Mouse (Mus musculus) retina, postnatal 1 day (tissue): ENCODE measurements around the gene Rab35.

ENCODE experiments used
- DNase-seq: peaks from one replicate; pipeline ENCODE4 v3.0.0-alpha.2; 2012

Gene Rab35

DNA sequence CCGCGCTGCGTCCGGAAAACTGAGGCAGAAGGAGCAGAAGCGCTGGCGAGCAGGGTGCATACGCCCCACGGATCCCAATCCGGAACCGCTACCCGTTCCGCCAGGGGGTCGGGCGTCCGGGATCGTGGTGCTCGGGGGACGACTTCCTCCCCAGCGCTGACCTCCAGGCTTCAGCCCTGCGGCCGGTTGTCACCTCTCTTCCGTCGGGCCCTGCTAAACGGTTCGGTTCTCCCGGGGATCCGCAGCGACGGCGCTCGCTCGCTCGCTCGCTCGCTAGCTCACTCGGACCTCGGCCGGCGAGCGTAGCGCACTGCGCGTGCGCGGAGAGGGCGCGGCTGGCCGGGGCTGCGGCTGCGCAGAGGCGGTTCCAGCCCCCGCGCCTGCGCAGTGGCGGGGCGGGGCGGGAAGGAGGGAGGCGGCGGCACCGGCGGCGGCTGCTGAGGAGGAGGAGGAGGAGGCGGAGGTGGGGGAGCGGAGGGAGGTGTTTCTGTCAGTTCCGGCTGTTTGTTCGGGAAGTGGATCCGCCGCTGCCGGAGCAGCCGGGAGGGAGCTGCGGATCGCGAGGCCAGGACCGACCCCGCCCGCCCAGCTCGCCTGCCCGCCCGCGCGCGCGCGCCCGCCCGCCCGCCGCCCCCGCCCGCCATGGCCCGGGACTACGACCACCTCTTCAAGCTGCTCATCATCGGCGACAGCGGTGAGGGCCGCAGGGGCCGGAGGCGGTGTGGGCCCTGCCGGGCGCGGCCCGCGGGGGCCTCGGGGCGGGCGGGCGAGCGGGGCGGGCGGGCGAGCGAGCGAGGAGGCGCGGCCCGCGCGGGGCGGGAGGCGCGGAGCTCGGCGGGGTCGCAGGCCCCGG lies at the start of gene Rab35:
Gene Rab35 (plus strand): TSS at position 404 of the 853 bp plus-strand sequence.
- peak; percentile 94 for DNase-seq

DNA sequence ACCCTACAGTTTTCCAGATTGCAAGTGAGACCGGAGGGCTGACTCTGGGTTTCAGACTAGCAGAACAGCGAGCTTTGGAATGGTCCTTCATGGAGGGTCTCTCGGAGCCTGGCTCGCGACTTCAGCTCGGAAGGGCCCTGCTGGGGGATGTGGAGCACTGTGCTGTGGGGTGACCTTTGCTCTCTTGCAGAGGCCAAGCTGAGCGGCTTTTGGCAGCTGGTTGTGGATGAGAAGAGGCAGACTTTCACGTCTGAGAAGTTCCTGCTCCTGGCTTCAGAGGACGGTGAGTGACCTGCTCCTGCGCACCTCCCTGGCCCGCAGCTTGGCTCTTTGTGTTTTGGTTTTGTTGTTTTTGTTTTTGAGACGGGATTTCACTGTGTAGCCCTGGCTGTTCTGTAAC lies 46.1 kb upstream of the Rab35 start:
- no peak for DNase-seq

DNA sequence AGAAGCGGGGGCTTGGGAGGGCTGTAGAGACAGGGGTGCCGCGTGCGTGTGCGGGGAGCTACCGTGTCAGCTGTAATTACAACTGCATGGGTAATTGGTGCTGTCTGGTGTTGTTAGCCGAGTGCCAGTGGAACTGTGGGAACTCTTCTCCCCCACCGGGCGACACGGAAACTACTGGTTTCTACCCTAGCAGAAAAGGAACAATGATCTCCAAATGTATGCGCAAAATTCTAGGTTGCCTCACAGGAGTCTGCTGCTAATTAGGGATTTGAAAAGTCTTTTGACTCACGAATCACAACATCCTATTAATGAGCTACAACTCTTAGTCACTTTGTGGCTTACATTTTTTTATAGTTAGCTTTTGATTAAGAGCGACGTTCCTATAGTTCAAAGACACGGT lies 45.5 kb upstream of the Rab35 start:
- peak; percentile 36 for DNase-seq

DNA sequence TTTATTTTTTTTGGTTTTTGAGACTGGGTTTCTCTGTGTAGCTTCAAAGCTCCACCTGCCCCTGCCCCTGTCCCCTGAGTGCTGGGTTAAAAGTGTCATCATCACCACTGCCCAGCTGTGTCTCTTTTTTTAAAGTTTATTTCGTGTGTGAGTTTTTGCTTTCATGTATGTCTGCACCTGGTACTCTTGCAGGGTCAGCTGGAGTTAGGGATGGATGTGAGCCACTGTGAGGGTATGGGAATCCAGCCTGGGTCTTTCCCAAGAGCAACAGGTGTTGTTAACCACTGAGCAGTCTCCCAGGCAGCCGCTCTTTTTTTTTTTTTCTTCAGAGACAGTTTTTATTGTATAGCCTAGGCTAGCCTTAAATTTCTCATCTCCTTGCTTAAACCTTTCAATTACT lies 44.9 kb upstream of the Rab35 start:
- no peak for DNase-seq

DNA sequence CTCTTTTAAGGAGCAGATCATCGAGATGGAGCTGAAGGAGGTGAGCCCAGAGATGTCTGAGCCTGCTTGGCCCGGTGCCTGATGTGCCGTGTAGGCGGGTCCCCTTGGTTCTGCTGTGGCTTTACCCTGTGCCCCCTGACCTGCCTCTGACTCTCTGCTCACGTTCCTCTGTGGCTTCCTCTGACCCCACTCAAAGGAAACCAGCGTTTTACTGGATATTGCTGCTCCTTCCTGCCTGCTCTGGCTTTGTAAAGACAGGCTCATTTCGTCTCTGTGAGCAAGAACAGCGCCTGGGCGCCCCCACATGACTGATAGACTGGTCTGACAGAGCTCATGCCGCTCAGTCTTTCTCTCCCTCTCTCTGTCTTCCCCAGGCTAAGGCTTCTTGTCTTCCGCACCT lies 40.7 kb upstream of the Rab35 start:
- no peak for DNase-seq

DNA sequence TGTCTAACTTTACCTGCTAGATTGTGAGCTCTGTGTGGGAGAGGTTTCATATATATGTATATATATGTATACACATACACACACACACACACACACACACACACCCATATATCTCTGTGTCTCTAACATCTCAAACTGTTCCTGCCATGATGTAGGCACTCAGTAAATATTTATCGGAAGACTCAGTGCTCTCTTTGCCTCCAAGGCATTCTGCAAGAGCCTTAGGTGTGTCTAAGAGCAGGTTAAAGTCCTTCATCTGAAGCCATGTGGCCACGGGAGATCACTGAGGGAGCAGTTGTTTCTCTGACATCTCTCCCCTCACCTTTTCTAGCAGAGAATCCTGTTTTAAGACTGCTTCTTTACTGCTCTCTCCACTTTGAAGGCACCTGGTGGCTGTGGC lies 40.2 kb upstream of the Rab35 start:
- DNase-seq = no peak

DNA sequence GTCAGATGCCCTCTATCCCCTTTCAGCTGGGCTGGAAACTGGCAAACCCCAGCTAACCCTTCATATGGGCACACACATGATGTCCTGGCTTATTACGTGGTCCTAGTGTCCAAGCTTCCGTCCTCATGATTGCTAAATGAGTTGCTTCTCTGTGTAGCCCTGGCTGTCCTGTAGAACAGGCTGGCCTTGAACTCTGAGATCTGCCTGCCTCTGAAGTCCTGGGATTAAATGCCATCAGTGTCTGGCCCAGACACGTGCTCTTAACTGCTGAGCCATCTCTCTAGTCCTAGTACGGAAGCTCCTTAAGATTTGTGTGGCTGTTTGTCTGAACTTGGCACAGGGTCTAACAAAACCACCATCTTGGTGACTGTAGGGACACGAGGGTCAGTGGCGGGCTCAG lies 28.1 kb upstream of the Rab35 start:
- DNase-seq = no peak

DNA sequence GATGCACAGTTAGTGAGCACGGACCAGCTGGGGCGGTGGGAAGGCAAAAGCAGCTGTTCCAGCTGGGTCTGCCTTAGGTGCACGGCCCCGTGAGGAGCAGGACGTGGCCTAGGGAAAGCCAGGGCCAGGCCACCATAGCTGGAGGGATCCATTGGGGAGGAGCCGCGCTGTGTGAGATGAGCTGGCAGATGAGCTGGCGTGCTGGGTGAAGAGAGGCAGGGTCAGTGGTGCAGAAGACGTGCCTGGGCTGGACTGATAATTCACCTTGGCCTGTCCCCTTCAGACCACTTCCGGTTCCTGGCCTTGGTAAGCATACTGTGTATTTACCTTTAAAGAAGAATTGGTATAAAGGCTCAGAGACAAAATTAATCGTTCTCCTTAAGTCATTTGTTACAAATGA lies 20.1 kb upstream of the Rab35 start:
- DNase-seq = no peak

DNA sequence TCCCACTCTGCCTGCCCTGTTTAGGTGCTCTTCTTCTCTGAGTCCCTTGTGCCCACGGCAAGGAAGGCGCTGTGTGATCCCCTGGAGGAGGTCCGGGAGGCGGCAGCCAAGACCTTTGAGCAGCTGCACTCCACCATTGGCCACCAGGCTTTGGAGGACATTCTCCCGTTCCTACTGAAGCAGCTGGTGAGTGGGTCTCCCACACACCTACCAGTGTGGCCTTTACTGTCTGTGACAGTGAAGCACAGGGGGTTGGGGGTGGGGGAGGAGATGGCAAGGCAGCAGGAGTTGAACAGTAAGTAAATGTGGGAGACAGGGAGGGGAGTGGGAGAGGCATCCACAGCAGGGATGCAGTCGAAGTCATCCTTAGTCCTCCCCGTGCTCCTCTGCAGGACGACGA lies 18.4 kb upstream of the Rab35 start:
- no peak for DNase-seq

DNA sequence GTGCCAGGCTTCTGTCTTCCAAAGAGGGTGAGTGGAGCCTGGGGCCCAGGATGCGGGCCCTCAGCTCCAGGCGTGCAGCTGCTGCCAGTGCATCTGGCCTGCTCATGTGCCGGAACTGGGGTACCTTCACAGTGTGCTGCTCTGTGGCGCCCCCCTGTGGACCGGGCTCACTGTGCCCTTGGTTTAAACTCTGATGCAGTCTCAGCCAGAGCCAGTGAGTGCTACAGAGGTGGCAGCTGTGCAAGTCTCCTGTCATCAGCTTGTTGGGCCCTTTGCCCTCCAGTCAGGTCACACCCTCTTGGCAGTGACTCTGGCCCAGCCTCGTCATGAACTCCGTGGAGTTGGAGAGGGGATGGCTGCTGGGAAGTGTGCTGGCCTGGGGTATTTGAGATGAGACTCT lies 16.8 kb upstream of the Rab35 start:
- DNase-seq = peak; percentile 39

DNA sequence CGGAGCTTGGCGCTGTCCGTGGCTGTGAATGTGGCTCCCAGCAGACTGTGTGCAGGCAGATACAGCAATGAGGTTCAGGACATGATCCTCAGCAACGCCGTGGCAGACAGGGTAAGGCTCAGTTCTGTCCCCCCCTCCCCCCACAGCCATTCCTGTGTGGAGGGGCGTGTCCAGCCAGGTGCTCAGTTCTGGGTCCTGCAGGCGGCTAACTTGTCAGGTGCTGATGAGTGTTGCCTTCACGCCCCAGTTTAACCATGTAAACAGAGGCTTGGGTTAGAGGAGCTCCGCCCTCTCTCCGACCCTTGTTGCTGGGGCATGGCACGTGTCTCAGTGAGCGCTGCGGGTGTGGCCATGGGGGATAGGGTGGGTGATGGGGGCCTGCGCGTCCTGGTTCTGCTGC lies 12.0 kb upstream of the Rab35 start:
- no peak for DNase-seq

DNA sequence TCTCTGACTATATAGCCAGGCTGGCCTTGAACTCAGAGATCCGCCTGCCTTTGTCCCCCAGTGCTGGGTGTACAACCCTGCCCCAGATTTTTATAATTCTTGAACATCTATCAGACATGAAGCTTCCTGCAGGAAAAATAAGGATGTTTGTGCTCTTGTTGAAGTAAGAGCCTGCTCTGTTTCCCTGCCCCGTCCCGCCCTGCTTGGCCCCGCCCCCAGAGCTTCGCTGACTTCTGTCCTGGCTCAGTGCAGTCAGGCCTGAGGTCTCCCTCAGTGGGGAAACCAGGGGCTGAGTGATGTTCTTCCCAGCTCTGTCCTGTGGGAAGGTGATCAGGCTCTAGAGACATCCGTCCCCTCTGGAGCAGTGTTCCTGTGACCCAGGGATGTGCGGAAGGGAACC lies 9.0 kb upstream of the Rab35 start:
- DNase-seq = no peak

DNA sequence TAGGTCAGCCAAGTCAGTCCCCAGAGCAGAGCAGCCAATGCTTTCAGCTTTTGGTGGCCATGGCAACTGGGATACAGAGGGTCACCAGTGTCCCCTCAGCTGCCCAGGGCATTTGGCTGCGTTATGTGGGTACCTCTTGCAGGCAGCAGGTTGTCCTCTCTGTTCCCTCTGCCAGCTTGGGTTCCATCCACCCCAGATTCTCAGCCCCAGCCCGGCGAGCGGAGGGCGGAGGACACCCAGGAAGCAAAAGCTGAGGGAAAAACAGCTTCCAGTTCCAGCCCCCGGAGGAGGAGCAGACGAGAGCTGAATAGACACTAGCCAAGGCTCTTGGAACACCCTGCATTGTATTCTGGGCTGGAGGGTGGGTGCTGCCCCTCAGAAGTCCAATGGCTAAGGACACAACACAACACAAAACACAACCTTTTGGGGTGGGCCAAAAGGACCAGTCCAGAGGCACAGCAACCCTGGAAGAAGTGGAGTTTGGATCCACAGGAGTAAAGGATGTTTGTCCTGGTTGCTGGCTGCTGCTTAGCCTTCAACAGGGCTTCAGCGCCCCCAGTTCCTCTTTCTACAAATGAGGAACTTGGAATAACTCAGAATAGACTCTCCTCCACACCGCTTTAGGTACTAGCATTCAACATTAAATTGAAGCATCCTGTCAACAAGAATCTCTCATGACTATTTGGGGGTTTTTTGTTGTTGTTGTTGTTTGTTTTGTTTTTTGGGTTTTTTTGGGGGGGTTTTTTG lies 7.8 kb upstream of the Rab35 start:
- no peak for DNase-seq

DNA sequence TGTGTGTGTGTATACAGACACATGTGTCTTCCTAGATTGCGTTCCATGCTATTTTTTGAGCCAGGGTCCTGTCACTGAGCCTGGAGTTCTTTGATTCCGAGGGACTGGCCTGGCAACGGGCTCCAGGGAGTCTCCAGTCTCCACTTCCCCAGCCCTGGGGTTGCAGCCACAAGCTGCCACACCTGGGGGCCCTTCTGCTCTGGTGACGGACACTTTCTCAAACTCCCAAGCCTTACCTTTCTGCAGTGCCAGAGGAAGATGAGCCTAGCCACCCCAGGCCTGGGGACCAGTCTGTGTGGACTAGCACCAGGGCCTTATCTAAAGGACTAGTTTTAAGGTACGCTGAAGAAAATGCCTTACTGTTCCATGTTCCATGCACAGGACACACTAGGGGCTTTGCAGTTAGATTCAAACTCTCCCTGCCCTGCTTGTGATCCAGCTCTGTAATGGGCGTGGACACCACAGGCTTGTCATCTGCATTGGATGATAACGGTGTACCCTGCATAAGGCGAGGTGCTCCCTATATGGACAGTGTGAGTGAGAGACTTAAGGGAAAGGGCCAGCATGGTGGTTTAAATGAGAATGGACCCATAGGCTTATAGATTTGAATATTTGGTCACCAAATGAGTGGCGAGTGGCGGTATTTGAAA lies 5.3 kb upstream of the Rab35 start:
- DNase-seq = no peak

DNA sequence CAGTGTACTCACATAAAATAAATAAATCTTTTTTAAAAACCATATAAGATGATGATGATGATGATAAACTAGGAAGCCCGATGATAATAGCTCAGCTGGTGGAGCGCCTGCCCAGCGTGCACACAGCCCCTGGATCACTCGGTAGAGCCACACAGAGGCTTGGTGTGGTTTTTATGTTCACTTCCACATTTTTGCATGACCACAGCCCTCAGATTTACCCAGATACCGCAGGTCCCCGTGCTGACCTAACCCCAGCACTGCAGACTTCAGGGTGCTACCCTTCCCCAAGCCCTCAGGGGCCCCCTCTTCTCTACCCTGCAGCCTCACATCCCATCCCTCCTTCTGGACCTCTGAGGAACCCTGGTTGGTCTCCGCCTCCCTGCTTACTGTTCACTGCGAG lies 3.6 kb upstream of the Rab35 start:
- DNase-seq = no peak

DNA sequence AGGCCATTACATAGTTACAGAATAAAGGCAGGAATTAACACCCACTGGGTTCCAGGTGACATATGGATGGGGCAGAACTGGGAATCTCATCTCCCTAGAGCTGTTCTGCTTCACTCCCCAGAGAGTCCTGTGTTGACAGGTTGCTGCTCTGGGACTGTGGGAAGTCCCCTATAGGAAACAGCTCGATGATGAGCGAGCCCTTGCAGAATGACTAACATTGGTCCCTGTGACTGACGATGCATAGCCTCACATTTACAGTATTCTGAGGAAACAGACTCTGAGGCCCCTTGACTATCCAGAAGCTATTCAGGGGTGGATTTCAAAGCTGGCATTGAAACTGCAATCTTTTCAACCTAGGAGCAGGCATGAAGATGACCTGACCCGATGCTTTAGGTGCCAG lies 2.0 kb upstream of the Rab35 start:
- no peak for DNase-seq

DNA sequence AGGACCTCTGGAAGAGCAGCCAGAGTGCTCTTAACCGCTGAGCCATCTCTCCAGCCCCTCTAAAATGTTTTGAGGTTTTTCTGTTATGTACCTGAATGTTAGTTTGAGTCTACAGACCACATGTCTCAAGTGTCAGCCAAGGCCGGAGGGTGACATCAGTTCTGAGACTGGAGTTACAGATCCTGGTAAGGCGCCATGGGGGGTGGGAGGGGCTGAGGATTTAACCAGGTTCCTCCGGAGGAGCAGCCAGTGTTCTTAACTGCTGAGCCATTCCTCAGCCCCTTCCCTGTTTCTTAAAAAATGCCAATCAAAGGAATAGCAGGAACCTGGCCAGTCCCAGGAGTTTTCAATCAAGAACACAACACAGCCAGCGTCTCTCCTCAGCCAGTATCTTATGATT lies 1.4 kb upstream of the Rab35 start:
- DNase-seq = no peak

DNA sequence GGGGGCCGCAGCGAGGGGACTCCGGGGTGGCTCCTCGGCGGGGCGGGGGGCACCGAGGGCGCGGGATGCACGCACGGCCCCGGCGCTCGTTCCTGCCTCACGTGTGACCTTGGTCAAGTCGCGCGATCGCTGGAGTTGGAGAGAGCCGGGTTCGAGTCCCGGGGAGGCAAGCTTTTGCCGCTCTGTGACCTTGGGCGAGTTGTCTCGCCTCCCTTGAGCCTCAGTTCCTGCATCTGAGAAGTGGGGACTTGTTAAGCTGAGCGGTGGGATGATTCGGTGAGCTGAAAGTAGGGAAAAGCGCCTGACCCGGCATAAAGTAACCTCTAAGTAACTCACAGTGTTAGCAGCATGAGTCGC lies 628 bp downstream of the Rab35 start:
- DNase-seq = peak; percentile 49

DNA sequence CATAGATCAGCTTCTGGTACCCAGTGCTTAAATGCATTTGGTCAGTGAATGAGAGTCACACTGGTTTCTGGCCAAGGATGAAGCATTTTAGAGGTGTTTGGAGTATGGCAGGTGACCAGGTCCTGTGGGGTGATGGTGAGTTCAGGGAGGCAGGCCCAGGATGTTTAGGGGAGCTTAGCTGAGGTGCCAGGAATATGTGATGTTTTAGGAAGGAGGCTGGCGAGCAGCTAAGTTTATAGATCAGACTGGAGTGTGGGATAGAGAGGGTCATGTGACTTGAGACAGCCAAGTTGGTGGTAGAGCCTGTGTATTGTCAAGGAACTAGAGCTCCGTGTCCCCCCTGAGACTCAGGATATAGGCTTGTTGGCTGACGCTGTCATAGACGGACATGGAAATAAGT lies 1.4 kb downstream of the Rab35 start:
- no peak for DNase-seq

DNA sequence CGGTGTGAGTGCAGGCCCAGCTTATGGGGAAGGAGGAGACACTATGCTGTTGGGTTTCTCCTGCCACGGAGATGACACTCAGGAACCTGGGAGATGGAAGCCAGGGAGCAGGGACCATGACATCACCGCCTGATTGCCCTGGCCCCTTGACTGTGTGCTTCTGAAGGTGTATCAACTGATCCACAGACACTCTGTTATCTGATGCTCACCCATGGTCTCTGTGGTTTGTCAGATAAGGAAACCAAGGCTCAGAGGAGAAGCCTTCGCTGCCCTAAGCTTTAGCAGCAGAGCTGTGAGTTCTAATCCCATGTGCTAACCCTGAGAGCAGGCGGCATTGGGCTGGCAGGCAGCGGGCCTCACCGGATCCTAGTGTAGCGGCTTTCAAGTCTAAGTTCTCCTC lies 2.3 kb downstream of the Rab35 start:
- DNase-seq = no peak

DNA sequence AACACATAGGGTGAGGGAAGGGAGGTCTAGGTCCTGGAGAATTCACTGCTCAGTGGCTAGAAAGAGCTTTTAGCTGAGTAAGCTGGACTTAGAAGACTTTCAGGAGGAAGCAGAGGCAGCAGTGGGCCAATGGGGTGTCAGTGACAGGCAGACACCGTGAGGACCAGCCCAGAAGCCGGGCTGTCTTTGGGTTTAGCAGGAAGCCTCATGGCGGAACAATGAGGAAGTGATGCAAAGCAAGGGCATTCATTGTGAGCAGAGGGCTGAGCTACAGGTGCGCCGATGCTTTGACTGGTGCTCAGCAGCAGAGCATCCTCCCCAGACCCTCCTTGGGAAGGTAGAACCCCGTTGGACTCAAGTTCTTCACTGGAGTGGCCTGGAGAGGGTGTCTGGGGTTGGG lies 3.8 kb downstream of the Rab35 start:
- no peak for DNase-seq

DNA sequence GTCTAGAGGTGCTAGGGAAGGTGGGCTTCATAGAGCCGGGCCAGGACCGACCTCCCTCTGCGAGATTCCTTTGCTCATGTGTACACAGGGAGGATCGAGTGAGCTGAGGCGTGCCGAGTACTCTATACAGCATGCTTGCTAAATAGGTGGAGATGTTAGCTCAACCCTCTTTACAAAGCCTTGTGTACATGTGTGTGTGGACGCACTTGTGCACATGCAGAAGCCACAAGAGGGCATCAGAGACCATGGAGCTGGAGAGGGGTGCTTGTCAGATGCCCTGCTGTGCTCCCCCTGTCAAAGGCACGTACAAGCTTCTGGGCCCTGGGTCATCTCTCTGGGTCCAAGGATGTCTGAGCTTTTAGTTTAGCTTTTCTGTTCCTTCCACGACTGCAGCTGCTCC lies 12.5 kb downstream of the Rab35 start:
- no peak for DNase-seq

DNA sequence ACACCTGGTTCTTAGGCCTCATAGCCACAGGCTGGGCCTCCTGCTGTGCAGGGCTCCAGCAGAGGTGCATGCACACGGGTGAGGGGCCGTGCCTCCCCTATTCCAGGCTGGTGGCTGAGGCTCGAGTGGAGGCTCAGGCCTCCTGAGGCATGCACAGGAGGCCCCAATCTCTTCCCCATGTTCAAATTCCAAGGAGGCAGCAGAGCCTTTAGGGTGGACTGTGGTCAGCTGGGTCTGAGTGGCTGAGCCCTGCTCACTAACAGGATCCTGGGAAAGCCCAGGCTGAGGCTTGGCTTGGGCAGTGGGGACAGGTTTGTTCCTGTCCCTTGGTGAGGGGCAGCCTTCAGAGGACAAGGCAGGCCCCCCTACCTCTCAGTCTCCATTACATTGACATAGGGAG lies 17.2 kb downstream of the Rab35 start:
- no peak for DNase-seq

DNA sequence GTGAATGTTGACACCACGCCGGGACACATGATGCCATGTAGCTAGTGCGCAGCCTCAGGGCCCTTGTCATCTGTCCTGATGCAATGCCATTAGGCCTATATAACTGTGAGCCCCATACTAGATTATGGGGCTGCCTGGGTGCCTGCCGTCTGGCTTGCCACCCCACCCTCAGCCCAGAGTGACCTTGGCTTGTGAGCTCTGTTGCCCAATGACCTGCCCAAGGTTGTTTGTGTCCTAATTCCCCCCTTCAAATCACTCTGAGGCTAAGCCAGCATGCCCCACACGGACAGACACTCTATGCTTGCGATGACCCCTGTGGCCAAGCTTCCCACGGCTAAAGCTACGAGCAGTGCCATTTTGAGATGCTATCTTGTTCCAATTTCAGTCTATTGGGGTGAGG lies 18.0 kb downstream of the Rab35 start:
- DNase-seq = no peak
